Mouse (Mus musculus) liver, embryonic 15.5 days (tissue): Measurements from ENCODE around the gene Reep6. TPM values are rescaled to one million over a fixed set of nuclear protein-coding genes. Genes with fewer than 3 reads are reported as not detected.

Experiments used
- ATAC-seq: fragments of 200-750 bp; cut with Nextera tagmentation; 2 replicates; pipeline ENCODE4 v1.8.0; 2017; ENCODE audit warnings: moderate number of reproducible peaks, mild to moderate bottlenecking, moderate library complexity; ENCODE audit not compliant: insufficient read depth
- H3K27ac ChIP-seq: fragments of 300-500 bp; sonication (generic); replicated peaks from 2 replicates; pipeline ENCODE4 v1.5.1; 2015; ENCODE audit warnings: mild to moderate bottlenecking, inconsistent platforms
- H3K27me3 ChIP-seq: fragments of 300-500 bp; sonication (generic); 2 replicates; pipeline ENCODE4 v1.6.1; 2015; ENCODE audit warnings: mild to moderate bottlenecking, inconsistent platforms
- H3K36me3 ChIP-seq: fragments of 300-500 bp; sonication (generic); replicated peaks from 2 replicates; pipeline ENCODE4 v1.6.1; 2015; ENCODE audit warnings: moderate library complexity, mild to moderate bottlenecking, inconsistent platforms
- H3K4me1 ChIP-seq: fragments of 300-500 bp; sonication (generic); replicated peaks from 2 replicates; pipeline ENCODE4 v1.6.1; 2015; ENCODE audit warnings: inconsistent platforms
- H3K4me2 ChIP-seq: fragments of 300-500 bp; sonication (generic); 2 replicates; pipeline ENCODE4 v1.6.1; 2015; ENCODE audit warnings: moderate library complexity, mild to moderate bottlenecking, inconsistent platforms
- H3K4me3 ChIP-seq: fragments of 300-500 bp; sonication (generic); replicated peaks from 2 replicates; pipeline ENCODE4 v1.5.1; 2015; ENCODE audit warnings: mild to moderate bottlenecking, inconsistent platforms
- H3K9ac ChIP-seq: fragments of 300-500 bp; sonication (generic); 2 replicates; pipeline ENCODE4 v1.6.1; 2015; ENCODE audit warnings: moderate library complexity, mild to moderate bottlenecking, inconsistent platforms
- H3K9me3 ChIP-seq: fragments of 300-500 bp; sonication (generic); replicated peaks from 2 replicates; pipeline ENCODE4 v1.6.1; 2016; ENCODE audit warnings: inconsistent platforms
- WGBS: fragments of 180-500 bp; shearing (Covaris S2); methylation state at CpG from one replicate; pipeline ENCODE4 v1.1.7; 2015; ENCODE audit warnings: mixed read lengths; ENCODE audit not compliant: insufficient replicate concordance; 5-methylcytosine and 5-hydroxymethylcytosine counted together
- polyA plus RNA-seq: library from polyadenylated mRNA; unstranded; fragments of >200 nt; fragmentation: Nextera tagmentation; extraction: Ambion mirVana; gene quantifications from 2 replicates; pipeline ENCODE4 v1.2.1, GENCODE M21; 2015

Gene Reep6
- polyA plus RNA-seq, 1 experiment from 2014 or later, result 75.6 TPM

GRCm38 (mm10) chr10:80320340-80320760 lies 9.4 kb upstream of the Reep6 start, which contains the start of gene 2310011J03Rik:
TSS of gene 2310011J03Rik (minus strand) at chr10:80320537.
- H3K9ac ChIP-seq, result peak within 1 kb of the TSS; percentile 85
- H3K36me3 ChIP-seq, result peaks cover 21% of the 10 kb centered on the region
- H3K4me3 ChIP-seq, result peak within 1 kb of the TSS; percentile 86
- peaks cover 94% of the 10 kb centered on the region for H3K4me1 ChIP-seq
- WGBS, result under 1% methylated on average over 34 of the region's 34 CpGs
- peak; percentile 41; the same call in 1 of the 2 replicates for ATAC-seq
- peak within 1 kb of the TSS; percentile 87 for H3K27ac ChIP-seq
- peak within 1 kb of the TSS; percentile 100 for H3K4me2 ChIP-seq
- H3K27me3 ChIP-seq, result peaks cover 18% of the 10 kb centered on the region
- H3K9me3 ChIP-seq, result no peaks in the 10 kb centered on the region

GRCm38 (mm10) chr10:80321014-80321669 lies 8.6 kb upstream of the Reep6 start:
- 47% methylated on average over 6 of the region's 6 CpGs for WGBS
- no peak for ATAC-seq
- H3K36me3 ChIP-seq, result peaks cover 21% of the 10 kb centered on the region
- H3K9me3 ChIP-seq, result no peaks in the 10 kb centered on the region
- H3K4me2 ChIP-seq, result peak overlapping the region; percentile 100
- H3K4me1 ChIP-seq, result peaks cover 89% of the 10 kb centered on the region
- peaks cover 10% of the 10 kb centered on the region for H3K27me3 ChIP-seq
- H3K9ac ChIP-seq, result peak overlapping the region; percentile 5; the same call in 1 of the 2 replicates
- peak overlapping the region; percentile 86 for H3K4me3 ChIP-seq
- peak overlapping the region; percentile 87 for H3K27ac ChIP-seq

DNA sequence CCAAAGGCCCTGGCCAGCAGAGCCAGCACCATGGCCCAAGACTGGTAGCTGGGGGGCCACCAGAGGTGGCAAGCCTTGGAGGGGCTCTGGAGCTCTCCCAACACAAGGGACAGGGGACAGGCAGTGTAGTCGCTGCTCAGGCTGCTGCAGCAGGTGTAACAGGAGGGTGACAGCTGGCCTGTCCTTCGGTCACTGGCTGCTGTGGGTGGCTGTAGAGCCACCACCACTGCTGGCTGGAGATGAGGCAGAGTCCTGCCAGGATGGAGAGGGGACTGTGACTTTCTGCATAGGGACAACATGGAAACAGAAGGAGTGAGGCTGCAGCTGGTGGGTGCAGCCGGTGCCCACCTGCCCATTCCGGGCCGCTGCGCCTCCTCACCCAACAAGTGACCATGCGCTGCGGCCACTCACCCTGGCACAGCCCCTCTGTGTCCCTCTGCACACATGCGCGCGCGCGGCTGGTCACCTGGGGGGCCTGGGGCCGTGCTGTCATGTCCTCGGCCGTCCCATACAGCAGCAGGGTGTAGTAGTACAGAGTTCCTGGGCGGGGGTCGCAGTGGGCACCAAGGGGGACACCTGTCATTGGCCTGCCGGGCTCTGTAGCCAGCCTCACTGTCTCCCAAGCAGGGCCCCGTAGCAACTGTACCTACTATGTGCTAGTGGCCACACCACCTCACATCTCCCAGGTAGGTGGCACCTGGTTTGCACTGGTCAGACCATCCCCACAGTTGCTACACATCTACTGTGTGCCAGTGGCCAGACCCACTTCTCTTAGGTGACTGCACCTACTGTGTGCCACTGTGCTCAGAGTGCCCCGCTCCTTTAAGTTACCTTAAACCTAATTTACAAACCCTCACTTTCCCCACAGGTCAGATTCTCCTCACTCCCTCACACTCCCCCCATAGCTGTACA lies 7.8 kb upstream of the Reep6 start:
- peak overlapping the region; percentile 21 for H3K9ac ChIP-seq
- ATAC-seq, result no peak
- no peaks in the 10 kb centered on the region for H3K9me3 ChIP-seq
- H3K27me3 ChIP-seq, result peaks cover 2% of the 10 kb centered on the region
- WGBS, result 78% methylated on average over 21 of the region's 21 CpGs
- H3K4me2 ChIP-seq, result peak overlapping the region; percentile 100
- peaks cover 81% of the 10 kb centered on the region for H3K4me1 ChIP-seq
- H3K27ac ChIP-seq, result peak overlapping the region; percentile 86
- H3K36me3 ChIP-seq, result peaks cover 21% of the 10 kb centered on the region
- peak overlapping the region; percentile 77 for H3K4me3 ChIP-seq

DNA sequence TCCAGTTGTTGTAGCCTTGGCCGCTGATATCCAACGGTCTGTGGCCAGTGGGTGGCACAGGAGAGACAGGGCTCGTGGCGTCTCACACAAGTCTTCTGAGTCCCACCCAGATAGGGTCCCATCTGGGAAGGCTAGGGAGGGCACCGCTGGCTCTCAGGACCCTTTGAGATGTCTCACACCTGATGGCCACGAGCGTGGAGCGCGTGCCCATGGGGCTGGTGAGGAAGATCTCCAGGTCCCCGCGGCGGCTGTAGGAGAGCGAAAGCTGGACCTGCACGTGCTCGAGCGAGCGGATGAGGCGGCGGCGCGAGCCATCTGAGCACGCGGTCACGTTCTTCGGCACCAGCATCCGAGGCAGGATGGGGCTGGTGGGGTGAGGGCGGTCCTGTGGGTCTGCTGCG lies 6.9 kb upstream of the Reep6 start:
- WGBS, result 2% methylated on average over 28 of the region's 28 CpGs
- Histone ChIP-seq H3K36me3 (peaks cover 16% of the 10 kb centered on the region), H3K27me3 (no peaks in the 10 kb centered on the region), H3K4me3 (peak overlapping the region; percentile 77), H3K4me2 (peak overlapping the region; percentile 100), H3K4me1 (peaks cover 77% of the 10 kb centered on the region), H3K27ac (peak overlapping the region; percentile 86), H3K9me3 (no peaks in the 10 kb centered on the region), H3K9ac (peak overlapping the region; percentile 70)
- peak; percentile 8 for ATAC-seq

DNA sequence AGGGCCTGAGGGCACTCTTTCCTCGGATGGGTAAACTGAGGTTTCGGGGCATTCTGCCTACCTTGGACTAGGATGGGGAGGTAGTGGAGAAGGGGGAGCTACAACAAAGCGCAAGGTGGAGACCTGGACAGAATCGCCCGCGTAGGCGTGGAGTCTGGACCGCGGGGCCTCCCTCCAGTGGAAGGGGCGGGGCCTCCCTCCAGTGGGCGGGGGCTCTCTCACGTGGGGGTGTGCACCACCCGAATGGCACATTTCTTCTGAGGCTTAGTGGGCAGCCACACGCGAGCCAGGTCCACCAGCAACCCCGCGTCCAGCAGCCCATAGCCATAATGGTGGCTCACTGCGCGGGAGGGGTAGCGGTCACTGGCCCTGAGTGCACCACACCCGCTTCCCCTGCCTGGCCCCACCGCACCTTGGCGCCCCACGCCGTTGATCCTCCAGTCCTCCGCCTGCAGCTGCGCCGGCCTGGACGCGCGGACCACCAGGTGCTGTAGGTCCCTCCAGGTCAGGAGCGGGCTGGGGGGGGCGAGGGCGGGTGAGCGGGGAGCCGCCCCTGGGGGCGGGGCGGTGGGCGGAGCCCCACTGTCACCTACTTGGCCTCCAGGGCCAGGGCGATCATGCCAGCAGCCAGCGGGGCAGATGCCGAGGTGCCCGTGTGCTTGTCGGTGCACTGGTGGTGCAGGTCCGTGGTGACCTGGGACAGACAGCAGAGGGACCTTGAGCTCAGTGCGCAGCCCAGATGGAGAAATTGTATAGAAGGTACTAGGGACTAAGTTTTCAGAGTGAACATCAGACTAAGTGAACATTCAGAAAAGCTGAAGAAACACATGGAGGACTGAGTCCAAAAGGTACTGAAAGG lies 6.3 kb upstream of the Reep6 start:
- peak overlapping the region; percentile 70 for H3K9ac ChIP-seq
- no peaks in the 10 kb centered on the region for H3K27me3 ChIP-seq
- H3K27ac ChIP-seq, result peak overlapping the region; percentile 86
- H3K9me3 ChIP-seq, result no peaks in the 10 kb centered on the region
- peaks cover 75% of the 10 kb centered on the region for H3K4me1 ChIP-seq
- H3K4me3 ChIP-seq, result peak overlapping the region; percentile 77
- peak overlapping the region; percentile 100 for H3K4me2 ChIP-seq
- under 1% methylated on average over 46 of the region's 46 CpGs for WGBS
- ATAC-seq, result peak; percentile 66
- H3K36me3 ChIP-seq, result peaks cover 9% of the 10 kb centered on the region

DNA sequence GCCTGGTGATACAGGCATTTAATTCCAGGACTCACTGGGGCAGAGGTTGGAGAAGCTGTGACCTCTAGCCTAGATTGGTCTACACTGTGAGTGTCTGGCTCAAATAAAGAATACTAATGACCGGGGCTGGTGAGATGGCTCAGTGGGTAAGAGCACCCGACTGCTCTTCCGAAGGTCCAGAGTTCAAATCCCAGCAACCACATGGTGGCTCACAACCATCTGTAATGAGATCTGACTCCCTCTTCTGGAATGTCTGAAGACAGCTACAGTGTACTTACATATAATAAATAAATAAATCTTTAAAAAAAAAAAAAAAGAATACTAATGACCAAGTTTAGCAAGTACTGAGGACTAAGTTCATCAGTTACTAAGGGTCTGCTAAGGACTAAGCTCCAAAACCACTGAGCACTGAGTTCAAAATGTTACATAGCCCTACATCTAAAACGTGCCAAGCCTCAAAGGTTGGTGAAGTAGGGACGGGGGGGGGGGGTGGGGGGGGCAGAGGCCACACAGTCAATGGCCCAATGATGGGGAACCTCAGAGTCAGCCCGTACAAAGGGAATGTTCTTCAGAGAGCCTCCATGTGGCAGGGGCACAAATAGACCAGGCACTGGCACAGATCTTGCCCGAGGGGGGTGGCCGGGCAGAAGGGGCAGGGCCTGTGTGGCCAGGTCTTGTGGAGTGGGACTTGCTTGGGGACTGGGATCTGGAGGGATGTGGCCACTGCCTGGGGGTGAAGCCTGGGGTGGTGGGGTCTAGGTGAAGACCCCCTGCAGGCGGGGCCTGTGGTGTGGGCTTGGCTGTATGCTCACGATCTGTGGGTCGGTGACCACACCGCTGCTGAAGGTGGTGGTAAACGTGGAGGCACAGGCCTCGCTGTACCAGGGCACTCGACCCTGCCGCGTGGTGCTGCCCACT lies 5.4 kb upstream of the Reep6 start:
- no peak for ATAC-seq
- 66% methylated on average over 17 of the region's 17 CpGs for WGBS
- Histone ChIP-seq H3K36me3 (no peaks in the 10 kb centered on the region; the same call in 1 of the 2 replicates), H3K4me3 (peak overlapping the region; percentile 77), H3K9me3 (no peaks in the 10 kb centered on the region), H3K9ac (no peak overlapping the region), H3K4me2 (peak overlapping the region; percentile 100), H3K4me1 (peaks cover 75% of the 10 kb centered on the region), H3K27ac (peak overlapping the region; percentile 86), H3K27me3 (no peaks in the 10 kb centered on the region)

DNA sequence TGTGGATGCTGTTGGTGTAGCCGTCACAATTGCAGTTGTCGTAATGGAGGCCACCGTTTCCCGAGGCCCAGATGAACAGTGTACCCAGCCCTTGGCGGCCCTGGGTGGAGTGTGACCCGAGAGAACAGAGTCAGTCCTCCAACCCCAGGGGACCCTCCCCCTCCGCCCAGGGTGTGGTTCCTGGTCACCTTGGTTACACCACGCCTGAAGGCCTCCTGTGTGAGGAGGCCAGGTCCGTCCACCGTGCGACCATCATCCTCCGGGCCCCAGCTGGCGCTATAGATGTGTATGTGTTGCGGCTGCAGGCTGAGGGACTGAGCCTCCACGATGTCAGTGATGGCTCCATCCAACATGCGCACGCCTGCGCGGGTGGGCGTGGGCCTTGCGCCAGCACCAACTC lies 4.7 kb upstream of the Reep6 start:
- ATAC-seq, result no peak
- H3K27me3 ChIP-seq, result no peaks in the 10 kb centered on the region
- H3K9ac ChIP-seq, result no peak overlapping the region
- WGBS, result 77% methylated on average over 21 of the region's 21 CpGs
- 0 out of 2 replicates have a peak overlapping the region, but pooled peaks have one; percentile 10 for H3K4me2 ChIP-seq
- peaks cover 75% of the 10 kb centered on the region for H3K4me1 ChIP-seq
- no peaks in the 10 kb centered on the region for H3K9me3 ChIP-seq
- no peak overlapping the region for H3K4me3 ChIP-seq
- no peak overlapping the region for H3K27ac ChIP-seq
- no peaks in the 10 kb centered on the region for H3K36me3 ChIP-seq

DNA sequence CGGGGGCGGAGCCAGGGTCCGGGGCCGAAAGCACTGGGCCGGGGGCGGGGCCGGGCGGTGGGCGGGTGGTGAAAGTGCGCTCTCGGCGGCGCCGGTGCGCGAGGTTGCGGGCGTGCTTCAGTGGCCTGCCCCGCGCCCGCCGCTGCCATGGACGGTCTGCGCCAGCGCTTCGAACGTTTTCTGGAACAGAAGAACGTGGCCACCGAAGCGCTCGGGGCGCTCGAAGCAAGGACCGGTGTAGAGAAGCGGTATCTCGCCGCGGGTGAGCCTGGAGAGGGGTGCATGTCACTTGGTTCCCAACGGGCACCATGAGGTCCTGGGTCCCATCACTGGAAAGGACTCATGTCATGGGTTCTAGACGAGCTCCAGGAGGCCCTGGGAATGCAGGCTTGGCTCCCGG lies 331 bp downstream of the Reep6 start:
- no peaks in the 10 kb centered on the region for H3K9me3 ChIP-seq
- H3K27me3 ChIP-seq, result no peaks in the 10 kb centered on the region
- H3K27ac ChIP-seq, result peak overlapping the region; percentile 94
- peak overlapping the region; percentile 68 for H3K4me3 ChIP-seq
- ATAC-seq, result no peak
- H3K4me2 ChIP-seq, result peak overlapping the region; percentile 96
- H3K36me3 ChIP-seq, result peaks cover 17% of the 10 kb centered on the region
- H3K4me1 ChIP-seq, result peaks cover 71% of the 10 kb centered on the region
- WGBS, result under 1% methylated on average over 41 of the region's 41 CpGs
- peak overlapping the region; percentile 65 for H3K9ac ChIP-seq

GRCm38 (mm10) chr10:80330888-80331287 lies 1.1 kb downstream of the Reep6 start:
- ATAC-seq, result no peak
- Histone ChIP-seq H3K4me1 (peaks cover 68% of the 10 kb centered on the region), H3K27ac (peak overlapping the region; percentile 94), H3K9ac (peak overlapping the region; percentile 65), H3K27me3 (no peaks in the 10 kb centered on the region), H3K9me3 (no peaks in the 10 kb centered on the region), H3K4me2 (peak overlapping the region; percentile 96), H3K36me3 (peaks cover 25% of the 10 kb centered on the region), H3K4me3 (peak overlapping the region; percentile 68)
- 55% methylated on average over 2 of the region's 2 CpGs for WGBS
